Mouse (Mus musculus) spleen, adult 2 months (tissue): ENCODE results near the gene Ndufb3. TPM values are rescaled to one million over a fixed set of nuclear protein-coding genes. Genes with fewer than 3 reads are reported as not detected.

ENCODE experiments used
- DNase-seq, 2 experiments: peaks; one replicate each; pipeline versions ENCODE4 v3.0.0 to v3.0.0-alpha.2; 2012 to 2021; ENCODE audit warnings: low spot score in 2 of 2, low read depth in 1 of 2
- H3K27ac ChIP-seq: fragments of 200-500 bp; 2 replicates; pipeline ENCODE4 v1.5.1; 2012; ENCODE audit warnings: low read length, inconsistent platforms; ENCODE audit not compliant: insufficient read depth
- H3K27me3 ChIP-seq: fragments of 200-500 bp; 2 replicates; pipeline ENCODE4 v1.6.1; 2012; ENCODE audit warnings: mild to moderate bottlenecking, moderate library complexity, low read length, inconsistent platforms; ENCODE audit not compliant: control insufficient read depth, insufficient read depth
- H3K36me3 ChIP-seq: fragments of 200-500 bp; 2 replicates; pipeline ENCODE4 v1.6.1; 2012; ENCODE audit warnings: mild to moderate bottlenecking, low read length, inconsistent platforms; ENCODE audit not compliant: control insufficient read depth, insufficient read depth
- H3K4me1 ChIP-seq: fragments of 200-500 bp; 2 replicates; pipeline ENCODE4 v1.6.1; 2011; ENCODE audit warnings: inconsistent platforms; ENCODE audit not compliant: control insufficient read depth, insufficient read depth, insufficient read length
- H3K4me3 ChIP-seq: fragments of 200-500 bp; 2 replicates; pipeline ENCODE4 v1.5.1; 2011; ENCODE audit warnings: mild to moderate bottlenecking, inconsistent platforms; ENCODE audit not compliant: insufficient read depth, insufficient read length; ENCODE audit errors: extremely low read depth
- CTCF ChIP-seq: fragments of 200-500 bp; IDR thresholded peaks from 2 replicates; pipeline ENCODE4 v1.5.1; 2011; ENCODE audit warnings: mild to moderate bottlenecking, inconsistent platforms; ENCODE audit not compliant: insufficient read depth, insufficient read length, insufficient replicate concordance; ENCODE audit errors: extremely low read depth
- POLR2A ChIP-seq: fragments of 200-500 bp; IDR thresholded peaks from 2 replicates; pipeline ENCODE4 v1.6.1; 2011; ENCODE audit warnings: low read depth, low read length, inconsistent platforms
- WGBS: fragments of 180-500 bp; shearing (Covaris S2); methylation state at CpG from one replicate; pipeline ENCODE4 v1.1.7; 2018; 5-methylcytosine and 5-hydroxymethylcytosine counted together
- polyA plus RNA-seq: library from polyadenylated mRNA; depleted of rRNA; stranded (reverse); fragments of >200 nt; gene quantifications from 2 replicates; pipeline ENCODE4 v1.2.3, GENCODE M21; 2012

Gene Ndufb3
- polyA plus RNA-seq, 1 experiment: 13.9 TPM

GRCm38 (mm10) chr1:58568456-58569130 lies 17.6 kb upstream of the Ndufb3 start:
- DNase-seq: no peak
- no peaks in the 10 kb centered on the region; the same call in 1 of the 2 replicates for H3K36me3 ChIP-seq
- no peak for TF ChIP-seq CTCF
- no peak for TF ChIP-seq POLR2A
- H3K27ac ChIP-seq: no peak overlapping the region
- no peak overlapping the region for H3K4me3 ChIP-seq
- H3K4me1 ChIP-seq: no peaks in the 10 kb centered on the region
- no peaks in the 10 kb centered on the region for H3K27me3 ChIP-seq

GRCm38 (mm10) chr1:58570437-58570836 lies 15.7 kb upstream of the Ndufb3 start:
- Histone ChIP-seq H3K27ac (no peak overlapping the region), H3K36me3 (no peaks in the 10 kb centered on the region), H3K4me1 (no peaks in the 10 kb centered on the region), H3K4me3 (no peak overlapping the region), H3K27me3 (no peaks in the 10 kb centered on the region)
- WGBS: 84% methylated on average over 4 of the region's 4 CpGs
- no peak for DNase-seq
- no peak for TF ChIP-seq POLR2A
- TF ChIP-seq CTCF: no peak

- DNase-seq: peak; percentile 11 to 12
- no peaks in the 10 kb centered on the region for H3K4me1 ChIP-seq
- 94% methylated on average over 2 of the region's 2 CpGs for WGBS
- H3K27me3 ChIP-seq: no peaks in the 10 kb centered on the region
- H3K27ac ChIP-seq: no peak overlapping the region
- H3K36me3 ChIP-seq: no peaks in the 10 kb centered on the region
- TF ChIP-seq POLR2A (no peak), CTCF (peak; percentile 7; the same call in 1 of the 2 replicates)
- H3K4me3 ChIP-seq: no peak overlapping the region
Measured at GRCm38 (mm10) chr1:58579179-58579578, 7.0 kb upstream of the Ndufb3 start.

GRCm38 (mm10) chr1:58582611-58583010 lies 3.6 kb upstream of the Ndufb3 start:
- Histone ChIP-seq H3K27ac (no peak overlapping the region), H3K27me3 (no peaks in the 10 kb centered on the region), H3K36me3 (no peaks in the 10 kb centered on the region), H3K4me3 (no peak overlapping the region), H3K4me1 (peaks cover 2% of the 10 kb centered on the region; the same call in 1 of the 2 replicates)
- 84% methylated on average over 1 of the region's 1 CpGs for WGBS
- no peak for DNase-seq
- TF ChIP-seq POLR2A (no peak), CTCF (no peak)

GRCm38 (mm10) chr1:58584271-58584670 lies 1.9 kb upstream of the Ndufb3 start:
- Histone ChIP-seq H3K4me1 (peaks cover 2% of the 10 kb centered on the region; the same call in 1 of the 2 replicates), H3K36me3 (no peaks in the 10 kb centered on the region), H3K27ac (no peak overlapping the region), H3K4me3 (no peak overlapping the region), H3K27me3 (no peaks in the 10 kb centered on the region)
- DNase-seq: no peak
- 83% methylated on average over 1 of the region's 1 CpGs for WGBS
- no peak for TF ChIP-seq CTCF
- TF ChIP-seq POLR2A: no peak

GRCm38 (mm10) chr1:58585373-58586170 lies 612 bp upstream of the Ndufb3 start:
- H3K4me3 ChIP-seq: peak overlapping the region; percentile 77
- TF ChIP-seq CTCF: no peak
- TF ChIP-seq POLR2A: no peak
- H3K27me3 ChIP-seq: no peaks in the 10 kb centered on the region
- peaks cover 2% of the 10 kb centered on the region; the same call in 1 of the 2 replicates for H3K4me1 ChIP-seq
- 4% methylated on average over 35 of the region's 36 CpGs for WGBS
- H3K36me3 ChIP-seq: no peaks in the 10 kb centered on the region
- peak in 1 of 2 experiments; percentile 31 for DNase-seq
- no peak overlapping the region for H3K27ac ChIP-seq
